Mouse (Mus musculus) heart, embryonic 11.5 days (tissue): ENCODE results near the gene Zfp334. TPM values are rescaled to one million over a fixed set of nuclear protein-coding genes. Genes with fewer than 3 reads are reported as not detected.

Source experiments
- ATAC-seq: fragments of 200-750 bp; cut with Nextera tagmentation; replicated peaks from 2 replicates; pipeline ENCODE4 v1.8.0; 2017; ENCODE audit warnings: moderate library complexity; ENCODE audit not compliant: insufficient number of reproducible peaks, low FRiP score, low TSS enrichment
- H3K27ac ChIP-seq: fragments of 300-500 bp; sonication (generic); 2 replicates; pipeline ENCODE4 v1.5.1; 2014; ENCODE audit warnings: mild to moderate bottlenecking, low read depth, low read length
- H3K27me3 ChIP-seq: fragments of 300-500 bp; sonication (generic); 2 replicates; pipeline ENCODE4 v1.6.1; 2014; ENCODE audit warnings: mild to moderate bottlenecking, low read length, mixed read lengths; ENCODE audit not compliant: control insufficient read depth, insufficient read depth
- H3K36me3 ChIP-seq: fragments of 300-500 bp; sonication (generic); 2 replicates; pipeline ENCODE4 v1.6.1; 2014; ENCODE audit warnings: mild to moderate bottlenecking, low read length, moderate library complexity, mixed read lengths; ENCODE audit not compliant: control insufficient read depth, insufficient read depth
- H3K4me1 ChIP-seq: fragments of 300-500 bp; sonication (generic); 2 replicates; pipeline ENCODE4 v1.6.1; 2014; ENCODE audit warnings: low read length; ENCODE audit not compliant: control insufficient read depth, insufficient read depth
- H3K4me2 ChIP-seq: fragments of 300-500 bp; sonication (generic); 2 replicates; pipeline ENCODE4 v1.6.1; 2014; ENCODE audit warnings: mild to moderate bottlenecking, moderate library complexity
- H3K4me3 ChIP-seq: fragments of 300-500 bp; sonication (generic); 2 replicates; pipeline ENCODE4 v1.5.1; 2014; ENCODE audit warnings: low read depth, low read length
- H3K9ac ChIP-seq: fragments of 300-500 bp; sonication (generic); 2 replicates; pipeline ENCODE4 v1.6.1; 2014; ENCODE audit warnings: mild to moderate bottlenecking, low read depth, low read length, moderate library complexity
- H3K9me3 ChIP-seq: fragments of 300-500 bp; sonication (generic); replicated peaks from 2 replicates; pipeline ENCODE4 v1.6.1; 2016; ENCODE audit warnings: low read length; ENCODE audit not compliant: control insufficient read depth
- WGBS: fragments of 180-500 bp; shearing (Covaris S2); extraction: QIAGEN DNeasy Blood & Tissue Kit; methylation state at CpG from one replicate; pipeline ENCODE4 v1.1.7; 2014; ENCODE audit not compliant: insufficient replicate concordance; 5-methylcytosine and 5-hydroxymethylcytosine counted together
- polyA plus RNA-seq: library from polyadenylated mRNA; unstranded; fragments of >200 nt; fragmentation: Nextera tagmentation; extraction: Ambion mirVana; gene quantifications from 2 replicates; pipeline ENCODE4 v1.2.1, GENCODE M21; 2014

The Zfp334 gene
- 9.2 and 10.7 TPM in 2 replicates for polyA plus RNA-seq

GRCm38 (mm10) chr2:165387844-165388495, at the start of gene Zfp334:
TSS of gene Zfp334 (minus strand) at chr2:165388259.
- peak; percentile 87 for ATAC-seq
- H3K4me2 ChIP-seq = peak within 1 kb of the TSS; percentile 78
- under 1% methylated on average over 40 of the region's 40 CpGs for WGBS
- peak within 1 kb of the TSS; percentile 89 for H3K27ac ChIP-seq
- no peaks in the 10 kb centered on the region for H3K9me3 ChIP-seq
- peak within 1 kb of the TSS; percentile 94 for H3K9ac ChIP-seq
- H3K4me3 ChIP-seq = peak within 1 kb of the TSS; percentile 76
- peaks cover 12% of the 10 kb centered on the region for H3K4me1 ChIP-seq
- no peaks in the 10 kb centered on the region for H3K27me3 ChIP-seq
- peaks cover 33% of the 10 kb centered on the region for H3K36me3 ChIP-seq

- 19% methylated on average over 7 of the region's 7 CpGs for WGBS
- Histone ChIP-seq H3K4me3 (no peak overlapping the region), H3K9me3 (no peaks in the 10 kb centered on the region), H3K4me1 (no peaks in the 10 kb centered on the region), H3K4me2 (no peak overlapping the region), H3K9ac (no peak overlapping the region), H3K36me3 (no peaks in the 10 kb centered on the region), H3K27me3 (no peaks in the 10 kb centered on the region), H3K27ac (no peak overlapping the region)
- no peak for ATAC-seq
Observed at GRCm38 (mm10) chr2:165428694-165429093, 40.6 kb upstream of the Zfp334 start.

- 70% methylated on average over 2 of the region's 2 CpGs for WGBS
- no peak overlapping the region for H3K9ac ChIP-seq
- no peaks in the 10 kb centered on the region for H3K9me3 ChIP-seq
- H3K36me3 ChIP-seq = no peaks in the 10 kb centered on the region
- H3K27me3 ChIP-seq = no peaks in the 10 kb centered on the region
- H3K4me3 ChIP-seq = no peak overlapping the region
- ATAC-seq = no peak
- H3K4me1 ChIP-seq = no peaks in the 10 kb centered on the region
- H3K4me2 ChIP-seq = no peak overlapping the region
- H3K27ac ChIP-seq = no peak overlapping the region
Observed at GRCm38 (mm10) chr2:165420195-165420594, 32.1 kb upstream of the Zfp334 start.

- no peak for ATAC-seq
- Histone ChIP-seq H3K36me3 (no peaks in the 10 kb centered on the region), H3K9ac (no peak overlapping the region), H3K4me2 (no peak overlapping the region), H3K27me3 (no peaks in the 10 kb centered on the region), H3K9me3 (no peaks in the 10 kb centered on the region), H3K4me3 (no peak overlapping the region), H3K4me1 (0 out of 2 replicates have a peak, but pooled peaks cover 3% of the 10 kb centered on the region), H3K27ac (no peak overlapping the region)
- WGBS = 64% methylated on average over 4 of the region's 4 CpGs
Observed at GRCm38 (mm10) chr2:165419670-165420111, 31.6 kb upstream of the Zfp334 start.

GRCm38 (mm10) chr2:165418577-165418976, 30.5 kb upstream of the Zfp334 start:
- no peak overlapping the region for H3K9ac ChIP-seq
- H3K27me3 ChIP-seq = no peaks in the 10 kb centered on the region
- H3K36me3 ChIP-seq = no peaks in the 10 kb centered on the region
- no peak overlapping the region for H3K4me3 ChIP-seq
- 0 out of 2 replicates have a peak, but pooled peaks cover 3% of the 10 kb centered on the region for H3K4me1 ChIP-seq
- 86% methylated on average over 2 of the region's 2 CpGs for WGBS
- ATAC-seq = no peak
- no peak overlapping the region for H3K4me2 ChIP-seq
- H3K9me3 ChIP-seq = no peaks in the 10 kb centered on the region
- no peak overlapping the region for H3K27ac ChIP-seq

- 61% methylated on average over 7 of the region's 7 CpGs for WGBS
- H3K27me3 ChIP-seq = no peaks in the 10 kb centered on the region
- H3K4me2 ChIP-seq = no peak overlapping the region
- H3K27ac ChIP-seq = no peak overlapping the region
- no peak; the same call in 1 of the 2 replicates for ATAC-seq
- H3K36me3 ChIP-seq = no peaks in the 10 kb centered on the region
- no peak overlapping the region for H3K9ac ChIP-seq
- no peaks in the 10 kb centered on the region for H3K9me3 ChIP-seq
- no peak overlapping the region for H3K4me3 ChIP-seq
- 0 out of 2 replicates have a peak, but pooled peaks cover 3% of the 10 kb centered on the region for H3K4me1 ChIP-seq
Observed at GRCm38 (mm10) chr2:165417291-165417690, 29.2 kb upstream of the Zfp334 start.

GRCm38 (mm10) chr2:165415795-165416194, 27.7 kb upstream of the Zfp334 start:
- Histone ChIP-seq H3K27me3 (no peaks in the 10 kb centered on the region), H3K4me1 (0 out of 2 replicates have a peak, but pooled peaks cover 3% of the 10 kb centered on the region), H3K27ac (no peak overlapping the region), H3K9ac (no peak overlapping the region), H3K9me3 (no peaks in the 10 kb centered on the region), H3K4me3 (no peak overlapping the region), H3K4me2 (no peak overlapping the region), H3K36me3 (no peaks in the 10 kb centered on the region)
- WGBS = 61% methylated on average over 6 of the region's 6 CpGs
- ATAC-seq = no peak

- 0 out of 2 replicates have a peak, but pooled peaks cover 3% of the 10 kb centered on the region for H3K4me1 ChIP-seq
- no peaks in the 10 kb centered on the region for H3K36me3 ChIP-seq
- H3K27ac ChIP-seq = no peak overlapping the region
- H3K27me3 ChIP-seq = no peaks in the 10 kb centered on the region
- H3K4me2 ChIP-seq = no peak overlapping the region
- H3K9ac ChIP-seq = no peak overlapping the region
- no peak overlapping the region for H3K4me3 ChIP-seq
- ATAC-seq = no peak
- no peaks in the 10 kb centered on the region for H3K9me3 ChIP-seq
- 43% methylated on average over 11 of the region's 11 CpGs for WGBS
Observed at GRCm38 (mm10) chr2:165415141-165415721, 27.2 kb upstream of the Zfp334 start.
